Mouse (Mus musculus) lung, postnatal 0 days (tissue): Measurements from ENCODE around the gene Rab11fip3.

Experiments used
- CTCF ChIP-seq: IDR thresholded peaks from 2 replicates; pipeline ENCODE4 v1.5.1; 2016; ENCODE audit warnings: antibody characterized with exemption, mild to moderate bottlenecking
- EP300 ChIP-seq: IDR thresholded peaks from 2 replicates; pipeline ENCODE4 v1.6.1; 2016; ENCODE audit warnings: antibody characterized with exemption, mild to moderate bottlenecking, control low read depth

DNA sequence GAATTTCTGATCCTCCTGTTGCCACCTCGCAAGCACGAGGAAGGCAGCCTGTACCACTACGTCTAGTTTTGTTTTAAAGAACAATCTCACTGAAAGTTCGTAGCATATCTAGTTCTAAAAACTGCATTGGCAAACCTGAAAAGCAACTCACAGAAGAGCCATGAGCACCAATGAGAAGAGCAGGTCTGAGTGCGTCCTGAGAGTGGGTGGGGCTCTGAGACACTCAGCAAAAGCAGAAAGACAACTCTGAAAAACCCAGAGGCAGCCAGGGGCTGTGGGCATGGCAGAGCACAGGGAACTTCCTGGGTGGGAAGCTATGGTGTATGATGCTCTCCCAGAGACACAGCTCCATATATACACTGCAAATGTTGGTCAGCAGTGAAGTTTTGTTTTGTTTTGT is 46.2 kb downstream of the Rab11fip3 start:
- TF ChIP-seq CTCF: no peak
- TF ChIP-seq EP300: no peak
